ENCODE assay signal across 9 mouse cellular contexts in the genomic region with DNA sequence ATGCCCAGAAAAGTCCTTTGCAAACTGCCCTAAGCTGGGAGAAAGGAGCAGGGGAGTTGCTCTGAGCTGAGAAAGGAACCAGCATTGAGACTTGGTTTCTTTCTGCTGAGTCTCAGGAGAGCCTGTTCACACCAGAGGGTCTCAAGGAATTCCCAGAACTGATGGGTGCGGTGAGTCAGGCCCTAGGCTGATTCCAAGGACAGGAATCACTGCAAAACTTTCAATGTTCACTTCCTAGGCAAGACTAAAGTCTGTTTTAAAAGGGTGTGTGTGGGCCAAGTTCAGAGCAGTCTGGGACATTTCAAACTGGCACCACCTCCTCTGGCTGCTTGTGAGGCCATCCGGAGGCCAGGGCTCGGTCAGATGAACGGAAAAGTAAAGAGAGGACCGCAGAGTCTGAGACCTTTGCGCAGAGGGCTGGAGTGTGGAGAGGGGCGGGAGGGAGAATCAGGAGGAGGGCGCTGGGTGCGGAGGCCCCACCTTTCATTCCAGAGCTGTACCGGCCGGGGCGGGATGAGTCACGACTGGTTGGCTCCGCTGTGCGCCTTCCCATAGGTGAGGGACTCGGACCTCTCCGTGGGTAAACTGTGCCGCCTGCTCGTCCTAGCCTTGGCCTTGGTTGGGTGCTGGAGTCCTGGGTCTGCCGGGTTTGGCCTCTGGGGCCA. TPM values are rescaled to one million over a fixed set of nuclear protein-coding genes. Genes with fewer than 3 reads are reported as not detected.
DNase-seq lines count a peak whose midpoint lies in the region; ATAC-seq lines count a peak whose summit lies in the region.
"Had no signal": no experiment of that assay in that cellular context is flagged by ENCODE, and none has a peak within 500 bp of the region (broad histone marks: within the 10 kb centered on the region; RNA-seq: fewer than 3 reads in every experiment).

No protein-coding gene starts in this region.

- peaks cover 18% of the 10 kb centered on the region for H3K27me3 ChIP-seq in lung, embryonic 16.5 days (ENCODE audit: control insufficient read depth, insufficient read depth, low read depth, low read length)

- peak; percentile 35; the same call in 1 of the 2 replicates for ATAC-seq in granulocyte monocyte progenitor cell, adult 5-6 weeks (replicated peaks; ENCODE audit: poor library complexity, severe bottlenecking)
- peak; percentile 94 for ATAC-seq in lung, embryonic 16.5 days (ENCODE audit: low read depth)

- peak overlapping the region; percentile 46 for H3K4me2 ChIP-seq in lung, embryonic 16.5 days (ENCODE audit: low read depth, low read length)

- peaks cover 8% of the 10 kb centered on the region; the same call in 1 of the 2 replicates for H3K4me1 ChIP-seq in lung, embryonic 16.5 days (replicated peaks; ENCODE audit: control insufficient read depth, insufficient read depth, low read length)

- peak overlapping the region; percentile 75 for H3K27ac ChIP-seq in lung, embryonic 16.5 days (ENCODE audit: low read length)

- peak; percentile 31 for DNase-seq in thymus, postnatal 0 days (ENCODE audit: low spot score)
- no peak for DNase-seq in thymus, postnatal 25 days
- DNase-seq in kidney, adult 9 months: peak; percentile 90
- peak; percentile 78 to 85 for DNase-seq in urinary bladder, postnatal 36 days (ENCODE audit: low spot score in 2 of 2)
- no peak for DNase-seq in left cerebral cortex, postnatal 4 days
- DNase-seq in spleen, adult 18-20 months: no peak

- H3K4me3 ChIP-seq in lung, embryonic 16.5 days (ENCODE audit: low read length): peak overlapping the region; percentile 46

- H3K9ac ChIP-seq in lung, embryonic 16.5 days (ENCODE audit: low read length): peak overlapping the region; percentile 56

- intact Hi-C loops in left cerebral cortex, postnatal 4 days (cut with DNase I): no loop called here

- H3K9me3 ChIP-seq in lung, embryonic 16.5 days (ENCODE audit: control insufficient read depth, low read length): no peaks in the 10 kb centered on the region

- 2% methylated on average over 20 of the region's 20 CpGs for WGBS in lung, embryonic 16.5 days

- H3K36me3 ChIP-seq in lung, embryonic 16.5 days (ENCODE audit: control insufficient read depth, insufficient read depth, low read length): 0 out of 2 replicates have a peak, but pooled peaks cover 2% of the 10 kb centered on the region

RNA-seq across cellular contexts. Expression of gene Mpzl2, which starts 2.6 kb away (rescaled TPM):
- polyA plus RNA-seq in thymus, postnatal 0 days (2015; fragmentation: Nextera tagmentation; extraction: Ambion mirVana): 5.9 and 7.4 TPM in 2 replicates
- not detected in 2 replicates for total RNA-seq in granulocyte monocyte progenitor cell, adult 5-6 weeks (2014; fragmentation: Nextera tagmentation)
- not detected in 2 replicates for total RNA-seq in granulocyte monocyte progenitor cell, adult 5-6 weeks (2017)
- 14.2 and 15.9 TPM in 2 replicates for polyA plus RNA-seq in lung, embryonic 16.5 days (2015; fragmentation: Nextera tagmentation; extraction: Ambion mirVana)
- total RNA-seq in left cerebral cortex, postnatal 4 days (2021): 1 to 10 TPM; 1.3 to 1.5 TPM

RNA-seq across cellular contexts. Expression of gene Mpzl3, which starts 12.8 kb away (rescaled TPM):
- polyA plus RNA-seq in thymus, postnatal 0 days (2015; fragmentation: Nextera tagmentation; extraction: Ambion mirVana): 7.7 and 8.9 TPM in 2 replicates
- total RNA-seq in granulocyte monocyte progenitor cell, adult 5-6 weeks (2014; fragmentation: Nextera tagmentation): 0.19 TPM in 1 of 2 replicates, not detected in the other
- total RNA-seq in granulocyte monocyte progenitor cell, adult 5-6 weeks (2017): 1.2 and 2.2 TPM in 2 replicates
- 2.2 and 3.0 TPM in 2 replicates for polyA plus RNA-seq in lung, embryonic 16.5 days (2015; fragmentation: Nextera tagmentation; extraction: Ambion mirVana)
- total RNA-seq in left cerebral cortex, postnatal 4 days (2021): 1 to 10 TPM; 1.7 to 2.1 TPM

RNA-seq across cellular contexts. Expression of gene Cd3e, which starts 32.8 kb away (rescaled TPM):
- polyA plus RNA-seq in thymus, postnatal 0 days (2015; fragmentation: Nextera tagmentation; extraction: Ambion mirVana): 511 and 576 TPM in 2 replicates
- total RNA-seq in granulocyte monocyte progenitor cell, adult 5-6 weeks (2014; fragmentation: Nextera tagmentation): not detected in 2 replicates
- not detected in 2 replicates for total RNA-seq in granulocyte monocyte progenitor cell, adult 5-6 weeks (2017)
- polyA plus RNA-seq in lung, embryonic 16.5 days (2015; fragmentation: Nextera tagmentation; extraction: Ambion mirVana): 5.5 and 9.4 TPM in 2 replicates
- total RNA-seq in left cerebral cortex, postnatal 4 days (2021): not detected
- polyA plus RNA-seq: brain, embryonic 14.5 days had no signal

RNA-seq across cellular contexts. Expression of gene Jaml, which starts 36.8 kb away (rescaled TPM):
- polyA plus RNA-seq in thymus, postnatal 0 days (2015; fragmentation: Nextera tagmentation; extraction: Ambion mirVana): 7.2 and 8.1 TPM in 2 replicates
- 0.51 TPM in 1 of 2 replicates, not detected in the other for total RNA-seq in granulocyte monocyte progenitor cell, adult 5-6 weeks (2014; fragmentation: Nextera tagmentation)
- 2.4 and 3.4 TPM in 2 replicates for total RNA-seq in granulocyte monocyte progenitor cell, adult 5-6 weeks (2017)
- polyA plus RNA-seq in lung, embryonic 16.5 days (2015; fragmentation: Nextera tagmentation; extraction: Ambion mirVana): 0.45 and 0.60 TPM in 2 replicates
- under 1 TPM in 1 of 2 experiments, not detected in 1; 0.18 TPM for total RNA-seq in left cerebral cortex, postnatal 4 days (2021)

Comparison
In these comparisons a context has a peak if more than half of its experiments do, and no peak if none do; other contexts are left out.
1. DNase-seq: peak in thymus, postnatal 0 days (single experiment), kidney, adult 9 months (single experiment) and urinary bladder, postnatal 36 days (2 of 2); none in thymus, postnatal 25 days (single experiment), left cerebral cortex, postnatal 4 days (single experiment) and spleen, adult 18-20 months (0 of 2).